Mouse (Mus musculus): ENCODE measurements at regions not wholly inside any gene's neighbourhood (a gene's known extent, or its start where the extent isn't known, plus 50 kb on each side); places are given as distances from the start of the nearest gene placed in this dataset.

DNA sequence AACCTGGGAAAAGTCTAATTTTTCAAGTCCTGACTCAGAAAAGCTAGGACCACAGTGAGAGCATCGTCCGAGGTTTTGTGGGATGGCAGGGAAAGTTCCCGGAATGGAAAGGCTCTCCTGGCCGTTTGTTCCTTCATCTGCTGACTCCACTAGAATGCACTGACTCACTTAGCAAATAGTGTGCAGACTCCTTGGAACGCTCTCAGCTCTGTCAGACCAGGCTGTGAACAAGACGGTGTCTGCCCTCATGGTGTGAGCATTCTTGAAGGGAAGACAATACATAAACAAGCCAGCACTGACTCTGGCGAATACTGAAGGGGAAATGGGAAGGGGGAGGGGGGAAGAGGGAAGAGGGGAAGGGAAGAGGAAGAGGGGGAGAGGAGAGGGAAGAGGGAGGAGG is 121.4 kb downstream of the Cenpf start:
- TF ChIP-seq MAX (IDR thresholded peaks at IDR 0.05) (no peak), CTCF (IDR thresholded peaks at IDR 0.05; ENCODE audit: control insufficient read depth, insufficient read depth, insufficient read length) (no peak), CEBPB (IDR thresholded peaks at IDR 0.05; ENCODE audit: low read depth) (no peak), MYOD1 (IDR thresholded peaks at IDR 0.05; ENCODE audit: control insufficient read depth, insufficient read length, low read depth) (no peak), MYOG (IDR thresholded peaks at IDR 0.05; ENCODE audit: control insufficient read depth, extremely low read depth, insufficient read length) (no peak), USF1 (IDR thresholded peaks at IDR 0.05; ENCODE audit: low read depth) (no peak)

Data from C2C12 (cell line).